Mouse (Mus musculus): ENCODE results near the gene Olfr221. TPM values are rescaled to one million over a fixed set of nuclear protein-coding genes. Genes with fewer than 3 reads are reported as not detected.
A peak's percentile ranks its signal among the peaks of the same experiment; 100 is the strongest.
"Not testable (repeated sequence)": the region's sequence is repeated elsewhere in the genome, so short reads cannot be mapped to it uniquely, and the experiment has no call there.

Olfr221 gene
- not detected in 2 replicates for polyA plus RNA-seq (2015; fragmentation: Nextera tagmentation; extraction: Ambion mirVana)

DNA sequence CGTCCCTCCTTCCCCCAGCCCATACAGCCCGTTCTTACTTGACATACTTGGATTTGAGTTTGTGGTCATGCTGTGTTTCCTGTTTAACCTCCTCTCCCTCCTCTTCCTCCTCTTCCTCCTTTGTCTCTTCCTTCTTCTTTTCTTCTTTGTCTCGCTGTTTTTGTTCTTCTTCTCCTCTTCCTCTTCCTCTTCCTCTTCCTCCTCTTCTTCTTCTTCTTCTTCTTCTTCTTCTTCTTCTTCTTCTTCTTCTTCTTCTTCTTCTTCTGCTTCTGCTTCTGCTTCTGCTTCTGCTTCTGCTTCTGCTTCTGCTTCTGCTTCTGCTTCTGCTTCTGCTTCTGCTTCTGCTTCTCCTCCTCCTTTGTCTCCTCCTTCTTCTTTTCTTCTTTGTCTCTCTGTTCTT lies at the start of gene Olfr221:
Gene Olfr221 (minus strand): TSS at position 101 of the 400 bp plus-strand sequence.
- WGBS, result 65% methylated on average over 3 of the region's 3 CpGs

DNA sequence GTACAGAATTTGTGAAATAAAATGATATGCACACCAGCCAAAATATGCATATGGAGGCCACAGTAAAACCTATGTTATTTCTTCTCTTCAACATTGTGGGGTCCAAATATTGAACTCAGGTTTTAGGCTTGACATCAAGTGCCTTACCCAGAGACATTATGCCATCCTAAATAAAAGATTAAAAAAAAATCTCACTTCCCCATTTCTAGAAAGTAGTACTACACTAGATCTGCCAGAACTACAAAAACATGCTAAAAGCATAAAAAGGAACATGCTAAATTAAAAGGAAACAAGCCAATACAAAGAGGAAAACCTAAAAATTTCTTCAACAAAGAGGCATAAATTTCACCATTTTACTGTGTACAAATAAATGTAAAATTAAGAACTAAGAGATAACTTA lies 40.8 kb upstream of the Olfr221 start:
- H3K4me2 ChIP-seq, result no peak overlapping the region
- H3K36me3 ChIP-seq, result peaks cover 52% of the 10 kb centered on the region
- no peaks in the 10 kb centered on the region for H3K4me1 ChIP-seq
- H3K27me3 ChIP-seq (replicated peaks), result no peaks in the 10 kb centered on the region
- H3K9me3 ChIP-seq (replicated peaks), result no peaks in the 10 kb centered on the region
- no peak overlapping the region for H3K9ac ChIP-seq (replicated peaks)
- H3K4me3 ChIP-seq (replicated peaks), result no peak overlapping the region
- no peak overlapping the region for H3K27ac ChIP-seq (replicated peaks)
- no peak for ATAC-seq (ENCODE audit: low FRiP score)

More for the DNA sequence above, at the start of gene Olfr221:
- H3K4me2 ChIP-seq; H3K9me3 ChIP-seq (replicated peaks); H3K27me3 ChIP-seq (replicated peaks); ATAC-seq (ENCODE audit: low FRiP score); H3K36me3 ChIP-seq; H3K9ac ChIP-seq (replicated peaks); H3K27ac ChIP-seq (replicated peaks); H3K4me3 ChIP-seq (replicated peaks): not testable (repeated sequence)
- H3K4me1 ChIP-seq, result peaks cover 10% of the 10 kb centered on the region; the same call in 1 of the 2 replicates

DNA sequence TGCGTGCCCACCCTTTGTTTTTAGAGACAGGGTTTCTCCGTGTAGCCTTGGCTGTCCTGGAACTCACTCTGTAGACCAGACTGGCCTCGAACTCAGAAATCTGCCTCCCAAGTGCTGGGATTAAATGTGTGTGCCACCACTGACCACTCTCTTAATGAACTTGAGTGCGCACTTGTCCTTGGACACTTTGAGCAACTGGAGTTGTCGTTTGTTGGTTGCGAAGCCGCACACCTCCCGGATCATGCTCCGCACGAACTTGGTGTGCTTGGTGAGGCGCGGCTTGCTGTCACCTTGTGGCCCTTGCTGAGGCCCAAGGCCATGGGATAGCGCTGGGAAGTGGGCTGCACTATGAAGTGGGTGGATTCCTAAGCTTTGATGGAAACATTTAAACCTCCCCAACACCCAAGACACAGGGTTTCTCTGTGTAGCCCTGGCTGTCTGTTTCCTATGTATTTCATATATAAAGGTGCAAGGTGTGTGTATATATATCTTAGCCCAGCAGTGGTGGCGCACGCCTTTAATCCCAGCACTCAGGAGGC lies 29.4 kb upstream of the Olfr221 start:
- no peak for ATAC-seq (ENCODE audit: low FRiP score)
- H3K27me3 ChIP-seq (replicated peaks), result no peaks in the 10 kb centered on the region
- H3K4me2 ChIP-seq, result no peak overlapping the region
- no peak overlapping the region for H3K27ac ChIP-seq (replicated peaks)
- no peaks in the 10 kb centered on the region for H3K9me3 ChIP-seq (replicated peaks)
- H3K9ac ChIP-seq (replicated peaks), result no peak overlapping the region
- no peak overlapping the region for H3K4me3 ChIP-seq (replicated peaks)
- no peaks in the 10 kb centered on the region for H3K4me1 ChIP-seq
- H3K36me3 ChIP-seq, result peaks cover 43% of the 10 kb centered on the region
- WGBS, result 93% methylated on average over 15 of the region's 15 CpGs

DNA sequence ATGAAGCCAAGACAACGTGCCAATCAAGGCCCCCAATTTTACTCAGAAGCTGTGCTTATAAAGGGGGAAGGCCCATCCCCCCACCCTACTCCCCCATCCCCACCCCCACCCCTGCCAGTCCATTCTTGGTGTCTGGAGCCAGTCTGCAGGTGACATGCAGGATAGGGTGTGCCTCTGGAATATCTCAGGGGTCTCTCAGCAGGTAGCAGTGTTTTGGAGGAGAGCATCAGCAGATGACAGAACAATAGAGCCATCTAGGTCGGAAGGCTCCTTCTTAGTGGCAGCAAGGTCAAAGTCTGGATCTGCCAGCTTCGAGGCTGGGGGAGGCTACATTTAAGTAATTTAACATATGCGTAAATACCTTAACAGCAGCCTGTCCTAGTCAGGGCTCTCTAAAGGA lies 23.9 kb upstream of the Olfr221 start:
- H3K36me3 ChIP-seq, result peaks cover 2% of the 10 kb centered on the region
- H3K27ac ChIP-seq (replicated peaks), result no peak overlapping the region
- no peak for ATAC-seq (ENCODE audit: low FRiP score)
- H3K9ac ChIP-seq (replicated peaks), result no peak overlapping the region
- no peak overlapping the region for H3K4me3 ChIP-seq (replicated peaks)
- H3K4me2 ChIP-seq, result no peak overlapping the region
- H3K9me3 ChIP-seq (replicated peaks), result no peaks in the 10 kb centered on the region
- H3K27me3 ChIP-seq (replicated peaks), result no peaks in the 10 kb centered on the region
- WGBS, result 62% methylated on average over 4 of the region's 4 CpGs
- no peaks in the 10 kb centered on the region for H3K4me1 ChIP-seq

DNA sequence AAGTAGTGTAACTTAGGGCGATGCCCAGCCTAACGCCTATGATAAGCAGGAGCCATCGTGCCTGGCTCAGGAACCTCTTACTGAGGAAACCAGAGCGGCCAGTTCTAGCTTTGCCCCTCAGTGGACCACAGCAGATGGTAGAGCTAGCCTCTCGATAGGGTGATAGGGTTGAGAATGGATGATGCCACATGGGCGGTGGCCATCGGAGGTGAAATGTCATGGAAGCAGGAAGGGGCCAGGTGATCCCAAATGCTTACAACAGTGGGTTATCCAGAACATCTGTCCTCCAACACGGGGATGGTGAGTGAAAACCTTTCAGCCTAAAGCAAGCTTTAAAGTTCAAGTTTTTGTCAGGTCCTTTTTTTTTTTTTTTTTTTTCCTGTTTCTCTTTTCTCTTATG lies 19.5 kb upstream of the Olfr221 start:
- ATAC-seq (ENCODE audit: low FRiP score), result no peak
- no peak overlapping the region for H3K9ac ChIP-seq (replicated peaks)
- H3K27ac ChIP-seq (replicated peaks), result no peak overlapping the region
- H3K9me3 ChIP-seq (replicated peaks), result no peaks in the 10 kb centered on the region
- no peaks in the 10 kb centered on the region for H3K4me1 ChIP-seq
- no peak overlapping the region for H3K4me2 ChIP-seq
- 84% methylated on average over 8 of the region's 8 CpGs for WGBS
- no peaks in the 10 kb centered on the region for H3K36me3 ChIP-seq
- no peaks in the 10 kb centered on the region for H3K27me3 ChIP-seq (replicated peaks)
- H3K4me3 ChIP-seq (replicated peaks), result no peak overlapping the region

DNA sequence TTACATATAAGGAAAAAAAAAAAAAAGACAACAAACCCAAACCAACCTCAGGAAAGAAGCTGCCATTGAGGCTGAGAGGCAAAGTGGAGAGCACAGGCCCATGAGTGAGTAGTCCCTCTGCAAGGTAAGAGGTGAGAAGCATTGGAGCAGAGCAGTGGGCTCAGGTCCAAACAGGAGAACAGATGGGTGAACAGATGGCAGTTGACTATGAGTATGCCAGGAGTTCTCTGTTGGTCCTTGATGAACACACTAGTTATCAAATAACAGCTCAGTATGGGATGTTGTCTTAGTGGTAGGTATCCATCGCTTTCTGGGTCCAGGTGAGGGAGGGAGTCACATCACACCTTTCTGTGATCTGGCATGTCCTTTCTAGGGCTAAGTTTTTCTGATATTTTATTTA lies 18.5 kb upstream of the Olfr221 start:
- Histone ChIP-seq H3K4me3 (replicated peaks) (no peak overlapping the region), H3K27me3 (replicated peaks) (no peaks in the 10 kb centered on the region), H3K36me3 (no peaks in the 10 kb centered on the region), H3K9me3 (replicated peaks) (no peaks in the 10 kb centered on the region), H3K4me1 (no peaks in the 10 kb centered on the region), H3K4me2 (no peak overlapping the region), H3K27ac (replicated peaks) (no peak overlapping the region), H3K9ac (replicated peaks) (no peak overlapping the region)
- 91% methylated on average over 1 of the region's 1 CpGs for WGBS
- ATAC-seq (ENCODE audit: low FRiP score), result no peak

DNA sequence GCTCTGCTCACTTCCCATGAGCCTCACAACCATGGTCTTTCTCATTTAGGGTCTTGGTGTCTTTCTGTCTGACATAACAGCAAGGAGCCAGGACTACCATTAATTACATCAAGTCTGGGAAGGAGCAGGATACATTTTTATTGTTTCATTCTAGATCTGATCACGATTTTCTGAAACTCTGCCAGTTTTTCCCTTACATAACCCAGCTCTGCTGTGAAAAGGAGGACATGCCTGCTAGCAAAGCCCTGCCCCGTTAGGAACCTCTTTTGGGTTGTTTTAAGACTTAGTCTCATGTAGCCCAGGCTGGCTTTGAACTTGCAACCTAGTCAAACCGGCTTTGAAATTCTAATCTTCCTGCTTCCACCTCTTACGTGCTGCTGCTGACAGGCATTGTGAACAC lies 17.7 kb upstream of the Olfr221 start:
- Histone ChIP-seq H3K4me3 (replicated peaks) (no peak overlapping the region), H3K9me3 (replicated peaks) (no peaks in the 10 kb centered on the region), H3K9ac (replicated peaks) (no peak overlapping the region), H3K4me1 (no peaks in the 10 kb centered on the region), H3K4me2 (no peak overlapping the region), H3K27ac (replicated peaks) (no peak overlapping the region), H3K36me3 (no peaks in the 10 kb centered on the region), H3K27me3 (replicated peaks) (no peaks in the 10 kb centered on the region)
- ATAC-seq (ENCODE audit: low FRiP score), result no peak
- WGBS, result 71% methylated on average over 4 of the region's 4 CpGs

DNA sequence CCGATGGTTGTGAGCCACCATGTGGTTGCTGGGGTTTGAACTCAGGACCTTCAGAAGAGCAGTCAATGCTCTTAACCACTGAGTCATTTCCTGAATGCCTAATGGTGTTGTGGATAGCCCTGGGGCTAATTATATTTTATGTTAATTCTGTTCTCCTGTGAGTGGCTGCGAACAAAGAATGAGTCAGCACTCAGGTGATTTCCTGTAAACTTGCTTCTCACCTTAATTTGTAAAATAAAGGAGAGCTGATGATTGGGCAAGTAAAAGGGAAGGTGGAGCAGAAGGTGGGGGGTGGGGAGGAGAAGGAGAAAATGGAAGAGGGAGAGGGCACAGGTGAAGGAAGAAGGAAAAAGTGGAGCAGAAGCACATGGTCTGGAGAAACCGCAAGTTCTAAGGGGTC lies 10.5 kb upstream of the Olfr221 start:
- not testable (repeated sequence) for H3K4me2 ChIP-seq; H3K27me3 ChIP-seq (replicated peaks); H3K27ac ChIP-seq (replicated peaks); ATAC-seq (ENCODE audit: low FRiP score); H3K4me3 ChIP-seq (replicated peaks); H3K4me1 ChIP-seq; H3K9ac ChIP-seq (replicated peaks); H3K36me3 ChIP-seq; H3K9me3 ChIP-seq (replicated peaks)
- 86% methylated on average over 3 of the region's 3 CpGs for WGBS

DNA sequence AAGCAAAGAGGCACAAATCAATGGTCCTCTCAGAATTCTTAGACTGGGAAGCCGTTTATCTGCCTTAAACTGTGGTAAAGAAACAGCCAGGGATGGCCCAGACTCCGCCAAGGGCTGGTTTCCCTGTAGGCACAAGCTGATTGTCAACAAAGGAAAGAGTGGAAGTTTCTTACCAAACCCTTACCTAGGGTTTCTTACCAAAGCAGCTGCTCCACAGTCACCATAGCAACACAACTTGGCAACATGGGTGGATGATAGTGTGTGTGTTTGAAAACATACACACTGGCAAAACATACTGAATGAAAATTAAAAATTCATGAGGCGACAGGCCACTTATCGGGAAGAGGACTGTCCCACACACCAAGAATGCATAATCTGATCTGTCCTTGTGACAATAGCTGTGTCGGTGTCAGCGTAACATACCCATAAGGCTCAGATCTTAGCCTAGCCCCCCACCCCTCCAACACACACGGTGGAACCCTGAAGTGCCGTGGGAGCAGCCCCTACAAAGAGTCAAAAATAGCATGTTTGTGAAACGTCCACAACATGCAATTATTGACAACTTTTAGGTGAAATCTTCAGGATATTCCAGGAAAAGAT lies 3.8 kb upstream of the Olfr221 start:
- Histone ChIP-seq H3K9ac (replicated peaks) (no peak overlapping the region), H3K27ac (replicated peaks) (no peak overlapping the region), H3K4me3 (replicated peaks) (no peak overlapping the region), H3K4me2 (no peak overlapping the region), H3K4me1 (peaks cover 10% of the 10 kb centered on the region; the same call in 1 of the 2 replicates), H3K36me3 (no peaks in the 10 kb centered on the region), H3K27me3 (replicated peaks) (no peaks in the 10 kb centered on the region), H3K9me3 (replicated peaks) (no peaks in the 10 kb centered on the region)
- 74% methylated on average over 9 of the region's 9 CpGs for WGBS
- no peak for ATAC-seq (ENCODE audit: low FRiP score)

DNA sequence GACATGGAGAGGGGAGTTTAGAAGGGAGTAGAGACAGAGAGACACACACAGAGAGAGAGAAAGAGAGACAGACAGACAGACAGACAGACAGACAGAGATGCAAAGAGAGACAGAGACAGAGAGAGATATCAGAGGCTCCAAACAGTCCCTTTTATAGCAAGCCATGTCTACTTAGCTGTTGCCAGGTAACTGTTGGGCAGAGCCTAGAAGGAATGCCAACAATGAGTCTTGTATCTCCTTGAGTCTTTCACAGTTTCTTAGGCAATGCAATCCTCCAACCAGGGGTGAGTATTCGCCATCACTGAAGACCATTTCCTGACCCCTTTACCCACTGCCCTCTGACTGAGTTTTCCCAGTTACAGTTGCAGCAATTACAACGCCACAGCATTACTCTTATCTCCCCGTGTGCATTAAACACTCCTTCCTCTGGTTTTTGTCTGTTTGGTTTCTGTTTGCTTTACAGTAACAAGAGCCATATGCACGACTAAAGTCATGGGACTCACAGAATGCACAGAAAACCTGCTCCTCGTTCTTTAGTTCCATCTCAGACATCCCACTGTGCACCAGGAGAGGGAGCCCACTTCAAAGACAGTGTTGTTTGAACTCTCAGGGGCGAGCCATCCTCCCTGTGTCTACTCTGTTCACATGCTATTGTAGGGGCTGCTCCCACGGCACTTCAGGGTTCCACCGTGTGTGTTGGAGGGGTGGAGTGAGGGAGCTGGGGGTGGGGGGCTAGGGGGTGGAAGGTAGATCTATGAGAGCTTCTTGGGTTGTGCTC lies 2.8 kb upstream of the Olfr221 start:
- WGBS, result 5% methylated on average over 8 of the region's 8 CpGs
- Histone ChIP-seq H3K4me3 (replicated peaks) (no peak overlapping the region), H3K27ac (replicated peaks) (no peak overlapping the region), H3K4me2 (no peak overlapping the region), H3K9ac (replicated peaks) (no peak overlapping the region), H3K9me3 (replicated peaks) (no peaks in the 10 kb centered on the region), H3K36me3 (no peaks in the 10 kb centered on the region), H3K27me3 (replicated peaks) (no peaks in the 10 kb centered on the region), H3K4me1 (peaks cover 10% of the 10 kb centered on the region; the same call in 1 of the 2 replicates)
- ATAC-seq (ENCODE audit: low FRiP score), result peak; percentile 65; the same call in 1 of the 2 replicates

DNA sequence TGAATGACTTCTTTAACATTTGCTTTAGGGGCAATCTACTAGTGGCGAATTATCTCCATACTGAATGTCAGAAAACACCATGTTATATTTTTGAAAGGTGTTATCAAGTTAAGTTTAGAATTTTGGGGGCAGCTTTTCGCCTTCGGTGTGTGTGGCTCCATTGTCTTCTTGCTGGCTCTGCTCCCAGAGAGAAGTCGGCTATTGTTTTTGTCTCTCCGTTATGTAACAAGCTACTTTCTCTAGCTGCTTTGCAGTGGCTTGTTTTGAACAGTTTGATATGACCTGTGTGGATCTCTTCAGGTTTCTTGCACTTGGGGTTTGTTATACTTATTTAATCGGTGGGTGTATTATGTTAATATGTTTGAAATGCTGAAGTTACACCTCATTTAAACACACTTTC lies 1.2 kb upstream of the Olfr221 start:
- Histone ChIP-seq H3K4me2 (no peak overlapping the region), H3K9me3 (replicated peaks) (no peaks in the 10 kb centered on the region), H3K36me3 (no peaks in the 10 kb centered on the region), H3K27ac (replicated peaks) (no peak overlapping the region), H3K27me3 (replicated peaks) (no peaks in the 10 kb centered on the region), H3K9ac (replicated peaks) (no peak overlapping the region), H3K4me1 (peaks cover 10% of the 10 kb centered on the region; the same call in 1 of the 2 replicates), H3K4me3 (replicated peaks) (no peak overlapping the region)
- 69% methylated on average over 6 of the region's 6 CpGs for WGBS
- no peak for ATAC-seq (ENCODE audit: low FRiP score)

DNA sequence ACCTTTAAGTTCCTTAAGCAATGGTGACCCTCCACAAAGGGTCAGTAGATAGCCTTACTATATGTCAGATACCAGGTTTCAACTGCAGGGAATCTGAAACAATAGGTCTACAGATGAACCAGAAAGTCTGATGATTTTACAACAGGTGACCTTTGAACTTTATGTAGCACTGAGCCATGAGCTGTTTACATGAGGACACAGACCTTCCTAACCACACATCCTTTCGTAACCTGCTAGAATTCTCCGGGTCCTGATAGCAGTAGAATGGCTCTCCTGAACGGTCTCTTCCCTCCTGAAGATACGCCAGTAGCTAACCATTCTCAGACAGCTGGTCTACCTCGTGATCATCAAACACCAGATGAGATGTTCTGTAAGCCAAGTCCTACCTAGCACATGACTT lies 2.9 kb downstream of the Olfr221 start:
- no peak overlapping the region for H3K4me2 ChIP-seq
- ATAC-seq (ENCODE audit: low FRiP score), result no peak

More for the DNA sequence above, 2.9 kb downstream of the Olfr221 start:
- WGBS, result 91% methylated on average over 5 of the region's 5 CpGs
- Histone ChIP-seq H3K9ac (replicated peaks) (no peak overlapping the region), H3K9me3 (replicated peaks) (no peaks in the 10 kb centered on the region), H3K27me3 (replicated peaks) (no peaks in the 10 kb centered on the region), H3K4me3 (replicated peaks) (no peak overlapping the region), H3K4me1 (no peaks in the 10 kb centered on the region), H3K36me3 (no peaks in the 10 kb centered on the region), H3K27ac (replicated peaks) (no peak overlapping the region)
